ENCODE assay signal across 22 mouse cellular contexts in the genomic region with DNA sequence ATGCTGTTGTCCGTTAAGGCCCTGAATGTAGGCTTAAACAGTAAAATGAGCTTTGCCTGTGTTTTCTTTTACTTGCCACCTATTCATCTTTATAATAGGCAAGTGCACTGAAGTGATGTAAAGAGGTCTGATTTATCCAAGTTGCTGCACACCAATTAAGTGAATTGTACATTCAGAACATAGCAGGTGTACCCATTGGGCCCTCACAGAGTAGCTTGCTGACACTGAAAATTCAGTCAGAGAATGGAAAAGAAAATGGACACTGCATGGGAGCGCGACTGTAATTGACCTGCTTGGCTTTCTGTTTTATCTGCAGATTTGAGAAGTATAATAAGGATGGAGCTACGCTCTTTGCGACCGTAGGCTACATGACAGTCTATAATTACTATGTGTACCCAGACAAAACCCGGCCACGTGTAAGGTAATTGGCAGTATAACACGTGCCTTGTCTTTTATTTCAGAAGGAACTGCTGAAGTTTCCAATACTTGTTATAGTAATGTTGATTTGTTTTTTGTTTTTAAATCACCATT. TPM values are rescaled to one million over a fixed set of nuclear protein-coding genes. Genes with fewer than 3 reads are reported as not detected.
DNase-seq lines count a peak whose midpoint lies in the region; ATAC-seq and TF ChIP-seq lines count a peak whose summit lies in the region.
"Had no signal": no experiment of that assay in that cellular context is flagged by ENCODE, and none has a peak within 500 bp of the region (broad histone marks: within the 10 kb centered on the region; RNA-seq: fewer than 3 reads in every experiment).

No protein-coding gene starts in this region.

- peak overlapping the region; percentile 46; the same call in 1 of the 2 replicates for H3K27ac ChIP-seq in forebrain, embryonic 11.5 days (ENCODE audit: low read depth, low read length)
- peak overlapping the region; percentile 47; the same call in 1 of the 2 replicates for H3K27ac ChIP-seq in forebrain, embryonic 15.5 days (replicated peaks)
- no peak overlapping the region for H3K27ac ChIP-seq in lung, postnatal 0 days (ENCODE audit: low read length)
- H3K27ac ChIP-seq: embryonic facial prominence, embryonic 15.5 days; heart, embryonic 10.5 days; hindbrain, embryonic 13.5 days; hindbrain, postnatal 0 days had no signal

- 25% methylated on average over 9 of the region's 9 CpGs for WGBS in forebrain, embryonic 11.5 days
- 9% methylated on average over 9 of the region's 9 CpGs for WGBS in forebrain, embryonic 15.5 days
- WGBS in lung, postnatal 0 days: 97% methylated on average over 9 of the region's 9 CpGs

- no peaks in the 10 kb centered on the region; the same call in 1 of the 2 replicates for H3K36me3 ChIP-seq in forebrain, embryonic 11.5 days (ENCODE audit: control insufficient read depth, insufficient read depth, low read length)
- H3K36me3 ChIP-seq in forebrain, embryonic 15.5 days: peaks cover 5% of the 10 kb centered on the region; the same call in 1 of the 2 replicates
- 0 out of 2 replicates have a peak, but pooled peaks cover 5% of the 10 kb centered on the region for H3K36me3 ChIP-seq in lung, postnatal 0 days (ENCODE audit: insufficient read depth, low read length)

- no peak overlapping the region for H3K9ac ChIP-seq in forebrain, embryonic 11.5 days (ENCODE audit: low read length)
- H3K9ac ChIP-seq in forebrain, embryonic 15.5 days (replicated peaks): no peak overlapping the region
- no peak overlapping the region for H3K9ac ChIP-seq in lung, postnatal 0 days (replicated peaks; ENCODE audit: low read depth)
- H3K9ac ChIP-seq: embryonic facial prominence, embryonic 15.5 days; hindbrain, embryonic 13.5 days had no signal

- no peak overlapping the region for H3K4me2 ChIP-seq in forebrain, embryonic 11.5 days (ENCODE audit: low read depth, low read length, severe bottlenecking)
- H3K4me2 ChIP-seq in forebrain, embryonic 15.5 days (replicated peaks): no peak overlapping the region
- no peak overlapping the region for H3K4me2 ChIP-seq in lung, postnatal 0 days (replicated peaks; ENCODE audit: low read depth, low read length)
- H3K4me2 ChIP-seq: embryonic facial prominence, embryonic 15.5 days; hindbrain, embryonic 13.5 days had no signal

- TF ChIP-seq CTCF in brain, embryonic 14.5 days (IDR thresholded peaks at IDR 0.05; ENCODE audit: borderline replicate concordance, extremely low read depth, insufficient read depth, insufficient read length): no peak
- no peak for TF ChIP-seq CTCF in lung, postnatal 0 days (IDR thresholded peaks at IDR 0.05)

- no peaks in the 10 kb centered on the region; the same call in 1 of the 2 replicates for H3K4me1 ChIP-seq in forebrain, embryonic 11.5 days (replicated peaks; ENCODE audit: control insufficient read depth, insufficient read depth, low read length)
- H3K4me1 ChIP-seq in forebrain, embryonic 15.5 days: peaks cover 15% of the 10 kb centered on the region
- no peaks in the 10 kb centered on the region for H3K4me1 ChIP-seq in lung, postnatal 0 days (ENCODE audit: insufficient read depth, low read depth, low read length)
- H3K4me1 ChIP-seq: embryonic facial prominence, embryonic 15.5 days; heart, embryonic 10.5 days; hindbrain, embryonic 13.5 days had no signal

- H3K9me3 ChIP-seq in forebrain, embryonic 11.5 days (ENCODE audit: control insufficient read depth, low read length): no peaks in the 10 kb centered on the region
- no peaks in the 10 kb centered on the region for H3K9me3 ChIP-seq in forebrain, embryonic 15.5 days
- H3K9me3 ChIP-seq in lung, postnatal 0 days (ENCODE audit: low read length): no peaks in the 10 kb centered on the region
- H3K9me3 ChIP-seq: embryonic facial prominence, embryonic 15.5 days; heart, embryonic 10.5 days; hindbrain, embryonic 13.5 days had no signal

- H3K27me3 ChIP-seq in forebrain, embryonic 11.5 days (ENCODE audit: control insufficient read depth, insufficient read depth, low read length): peaks cover 2% of the 10 kb centered on the region; the same call in 1 of the 2 replicates
- H3K27me3 ChIP-seq in forebrain, embryonic 15.5 days: no peaks in the 10 kb centered on the region
- H3K27me3 ChIP-seq in lung, postnatal 0 days (replicated peaks; ENCODE audit: insufficient read depth, low read length): no peaks in the 10 kb centered on the region
- H3K27me3 ChIP-seq: CH12.LX; embryonic facial prominence, embryonic 15.5 days; hindbrain, embryonic 13.5 days; Patski had no signal

- peak; percentile 42 for DNase-seq in heart, adult 11 months
- no peak for DNase-seq in heart, postnatal 25 days (ENCODE audit: low spot score)
- peak; percentile 94 for DNase-seq in brain, embryonic 14.5 days (ENCODE audit: low read depth)
- peak; percentile 60 for DNase-seq in forebrain, embryonic 11.5 days (ENCODE audit: low spot score)
- DNase-seq in lung, postnatal 0 days (ENCODE audit: low spot score): no peak
- DNase-seq in adrenal gland, postnatal 25 days: no peak
- DNase-seq: adrenal gland, postnatal 14 days; cerebellum, adult 2 months; cerebellum, postnatal 14 days; gastrocnemius, postnatal 36 days; heart, adult 18-20 months; heart, postnatal 10 days; kidney, adult 11 months had no signal

- TF ChIP-seq POLR2A in brain, embryonic 14.5 days (IDR thresholded peaks at IDR 0.05; ENCODE audit: borderline replicate concordance, extremely low read depth, insufficient read depth, insufficient read length, poor library complexity, severe bottlenecking): no peak

- intact Hi-C loops in heart, postnatal 25 days (cut with DNase I): no loop called here

- H3K4me3 ChIP-seq in forebrain, embryonic 11.5 days (ENCODE audit: low read depth, low read length): no peak overlapping the region
- no peak overlapping the region for H3K4me3 ChIP-seq in forebrain, embryonic 15.5 days
- H3K4me3 ChIP-seq in lung, postnatal 0 days (ENCODE audit: low read depth, low read length): no peak overlapping the region
- H3K4me3 ChIP-seq: embryonic facial prominence, embryonic 15.5 days; erythroblast, embryonic 14.5 days; heart, embryonic 10.5 days; hindbrain, embryonic 13.5 days had no signal

- no peak for TF ChIP-seq EP300 in lung, postnatal 0 days (IDR thresholded peaks at IDR 0.05)

- ATAC-seq in forebrain, embryonic 11.5 days (replicated peaks; ENCODE audit: low FRiP score): peak; percentile 93
- ATAC-seq in forebrain, embryonic 15.5 days (replicated peaks): peak; percentile 85
- no peak for ATAC-seq in lung, postnatal 0 days
- ATAC-seq: activated CD4-positive, CD25-positive, alpha-beta regulatory T cell, adult 4 months; hindbrain, postnatal 0 days; Patski had no signal

RNA-seq across cellular contexts. Expression of gene Metap1d, which starts 32.1 kb away (rescaled TPM):
- total RNA-seq in heart, postnatal 25 days (2021): 10 to 100 TPM; 45.8 to 47.9 TPM
- 42.5 and 77.8 TPM in 2 replicates for polyA plus RNA-seq in brain, embryonic 14.5 days (2012; rRNA removed)
- polyA plus RNA-seq in forebrain, embryonic 11.5 days (2014; fragmentation: Nextera tagmentation; extraction: Ambion mirVana): 36.5 and 39.7 TPM in 2 replicates
- polyA plus RNA-seq in forebrain, embryonic 15.5 days (2015; fragmentation: Nextera tagmentation; extraction: Ambion mirVana): 37.9 and 40.6 TPM in 2 replicates
- polyA plus RNA-seq in lung, postnatal 0 days (2015; fragmentation: Nextera tagmentation; extraction: Ambion mirVana): 15.3 and 17.1 TPM in 2 replicates
- total RNA-seq in adrenal gland, postnatal 25 days (2021): 32.4 and 34.2 TPM in 2 replicates

RNA-seq across cellular contexts. Expression of gene Hat1, which starts 32.2 kb away (rescaled TPM):
- 10 to 100 TPM; 26.6 to 29.6 TPM for total RNA-seq in heart, postnatal 25 days (2021)
- 35.6 and 50.3 TPM in 2 replicates for polyA plus RNA-seq in brain, embryonic 14.5 days (2012; rRNA removed)
- 222 and 228 TPM in 2 replicates for polyA plus RNA-seq in forebrain, embryonic 11.5 days (2014; fragmentation: Nextera tagmentation; extraction: Ambion mirVana)
- polyA plus RNA-seq in forebrain, embryonic 15.5 days (2015; fragmentation: Nextera tagmentation; extraction: Ambion mirVana): 86.8 and 90.1 TPM in 2 replicates
- polyA plus RNA-seq in lung, postnatal 0 days (2015; fragmentation: Nextera tagmentation; extraction: Ambion mirVana): 34.8 and 40.6 TPM in 2 replicates
- total RNA-seq in adrenal gland, postnatal 25 days (2021): 38.3 and 40.3 TPM in 2 replicates

RNA-seq across cellular contexts. Expression of gene Slc25a12, which starts 53.4 kb away (rescaled TPM):
- total RNA-seq in heart, postnatal 25 days (2021): 100 to 1,000 TPM; 264 to 279 TPM
- polyA plus RNA-seq in brain, embryonic 14.5 days (2012; rRNA removed): 65.5 and 73.7 TPM in 2 replicates
- polyA plus RNA-seq in forebrain, embryonic 11.5 days (2014; fragmentation: Nextera tagmentation; extraction: Ambion mirVana): 50.6 and 55.8 TPM in 2 replicates
- 74.6 and 82.0 TPM in 2 replicates for polyA plus RNA-seq in forebrain, embryonic 15.5 days (2015; fragmentation: Nextera tagmentation; extraction: Ambion mirVana)
- polyA plus RNA-seq in lung, postnatal 0 days (2015; fragmentation: Nextera tagmentation; extraction: Ambion mirVana): 16.8 and 17.6 TPM in 2 replicates
- total RNA-seq in adrenal gland, postnatal 25 days (2021): 96.2 and 97.1 TPM in 2 replicates

Comparison
In these comparisons a context has a peak if more than half of its experiments do, and no peak if none do; other contexts are left out.
1. DNase-seq: peak in heart, adult 11 months (single experiment), brain, embryonic 14.5 days (single experiment) and forebrain, embryonic 11.5 days (single experiment); none in heart, postnatal 25 days (single experiment), lung, postnatal 0 days (single experiment) and adrenal gland, postnatal 25 days (single experiment).